Mouse (Mus musculus): Measurements from ENCODE around the gene Upk1b.

DNA sequence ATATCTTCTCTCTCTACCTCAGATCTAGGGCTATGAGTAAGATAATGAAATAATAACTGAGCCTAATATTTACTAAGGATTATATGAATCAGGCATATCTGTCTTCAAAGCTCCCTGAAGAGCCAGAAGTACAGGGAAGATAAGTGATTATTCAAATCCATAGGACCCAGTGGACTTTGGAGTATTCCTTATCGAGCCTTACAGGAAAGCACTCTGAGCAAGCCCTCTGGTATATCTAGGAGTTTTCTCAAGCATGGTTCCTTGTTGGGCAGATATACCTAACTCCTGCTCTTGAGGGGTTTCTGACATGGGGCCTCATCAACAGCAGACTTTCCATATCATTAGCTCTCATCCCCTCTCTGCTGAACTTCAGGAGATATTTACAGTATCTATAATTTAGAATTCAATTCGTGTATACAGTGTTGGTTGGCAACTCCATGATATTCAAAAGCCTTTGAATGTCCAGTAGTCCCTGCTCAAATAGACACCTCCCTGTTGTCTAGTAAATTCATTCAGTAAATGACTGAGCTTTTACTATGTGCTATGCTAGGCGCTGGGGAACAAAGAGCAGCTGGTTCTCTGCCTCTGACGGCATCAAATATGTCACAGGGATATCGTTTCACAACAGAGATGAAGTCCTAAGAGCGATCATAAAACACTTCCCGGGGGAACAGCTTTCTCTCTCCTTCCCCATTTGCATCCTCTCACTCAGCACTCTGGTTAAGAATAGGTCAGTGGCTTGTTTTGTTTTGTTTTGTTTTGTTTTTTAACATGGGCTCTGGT lies 25.0 kb downstream of the Upk1b start:
- TF ChIP-seq NRF1 (IDR thresholded peaks at IDR 0.05; ENCODE audit: low read depth, low read length) (no peak), CTCF (conservative IDR thresholded peaks at IDR 0.05 in 1 of 2, IDR thresholded peaks at IDR 0.05 in 1 of 2; ENCODE audit: low read depth in 2 of 2, low read length in 2 of 2) (no peak), POLR2A (IDR thresholded peaks at IDR 0.05; ENCODE audit: low read depth, low read length) (no peak), POLR2AphosphoS2 (IDR thresholded peaks at IDR 0.05; ENCODE audit: low read depth, low read length) (no peak), MAX (IDR thresholded peaks at IDR 0.05; ENCODE audit: low read length) (no peak), ZC3H11A (IDR thresholded peaks at IDR 0.05; ENCODE audit: low read depth, low read length) (no peak), TCF12 (IDR thresholded peaks at IDR 0.05; ENCODE audit: low read depth, low read length) (no peak), BHLHE40 (IDR thresholded peaks at IDR 0.05; ENCODE audit: low read depth, low read length) (no peak), MAFK (IDR thresholded peaks at IDR 0.05; ENCODE audit: insufficient replicate concordance, low read length) (no peak), EP300 (IDR thresholded peaks at IDR 0.05; ENCODE audit: low read length) (no peak), ZMIZ1 (IDR thresholded peaks at IDR 0.05; ENCODE audit: low read depth, low read length) (no peak), MYC (IDR thresholded peaks at IDR 0.05; ENCODE audit: low read depth, low read length) (no peak), USF2 (conservative IDR thresholded peaks at IDR 0.05; ENCODE audit: low read depth, low read length) (no peak)
